Mouse (Mus musculus): ENCODE measurements around the gene Gast. TPM values are rescaled to one million over a fixed set of nuclear protein-coding genes. Genes with fewer than 3 reads are reported as not detected.

Gast gene
- polyA plus RNA-seq, 1 experiment = not detected

GRCm38 (mm10) chr11:100332766-100333515, 1.3 kb upstream of the Gast start:
- no peak overlapping the region for H3ac ChIP-seq (ENCODE audit: control insufficient read depth, insufficient read length)
- no peaks in the 10 kb centered on the region for H3K27me3 ChIP-seq (ENCODE audit: control insufficient read depth, insufficient read depth, insufficient read length)
- no peak overlapping the region for H3K4me3 ChIP-seq
- no peaks in the 10 kb centered on the region for H3K79me2 ChIP-seq (ENCODE audit: control insufficient read depth, insufficient read depth)
- TF ChIP-seq REST (IDR thresholded peaks at IDR 0.05; ENCODE audit: insufficient read depth, insufficient read length) (no peak), USF1 (IDR thresholded peaks at IDR 0.05; ENCODE audit: low read depth) (no peak)
- H3K4me2 ChIP-seq (ENCODE audit: low read depth) = no peak overlapping the region
- H3K36me3 ChIP-seq (ENCODE audit: control insufficient read depth, insufficient read depth) = no peaks in the 10 kb centered on the region

GRCm38 (mm10) chr11:100335731-100336130, 1.5 kb downstream of the Gast start:
- Histone ChIP-seq H3K79me2 (ENCODE audit: control insufficient read depth, insufficient read depth) (no peaks in the 10 kb centered on the region), H3K27me3 (ENCODE audit: control insufficient read depth, insufficient read depth, insufficient read length) (peaks cover 18% of the 10 kb centered on the region), H3K36me3 (ENCODE audit: control insufficient read depth, insufficient read depth) (no peaks in the 10 kb centered on the region), H3K4me3 (no peak overlapping the region), H3K4me2 (ENCODE audit: low read depth) (no peak overlapping the region), H3ac (ENCODE audit: control insufficient read depth, insufficient read length) (no peak overlapping the region)
- TF ChIP-seq POLR2AphosphoS2 (IDR thresholded peaks at IDR 0.05; ENCODE audit: insufficient read length, low read depth) = no peak
- TF ChIP-seq USF1 (IDR thresholded peaks at IDR 0.05; ENCODE audit: low read depth) = no peak
- TF ChIP-seq MYOD1 (IDR thresholded peaks at IDR 0.05; ENCODE audit: control insufficient read depth in 1 of 3, insufficient read length in 2 of 3, low read depth in 2 of 3) = no peak
- TF ChIP-seq POLR2A (IDR thresholded peaks at IDR 0.05; ENCODE audit: insufficient read length, low read depth) = no peak
- no peak for TF ChIP-seq E2F4 (IDR thresholded peaks at IDR 0.05; ENCODE audit: insufficient read depth)
- TF ChIP-seq CEBPB (IDR thresholded peaks at IDR 0.05; ENCODE audit: insufficient read depth, poor library complexity, severe bottlenecking) = no peak
- no peak for TF ChIP-seq MYOG (IDR thresholded peaks at IDR 0.05; ENCODE audit: control insufficient read depth in 1 of 3, insufficient read depth in 1 of 3, insufficient read length in 2 of 3, low read depth in 2 of 3)
- TF ChIP-seq REST (IDR thresholded peaks at IDR 0.05; ENCODE audit: insufficient read depth, insufficient read length) = no peak
- TF ChIP-seq MAX (IDR thresholded peaks at IDR 0.05; ENCODE audit: low read depth) = no peak
- no peak for TF ChIP-seq SRF (IDR thresholded peaks at IDR 0.05; ENCODE audit: control insufficient read depth, insufficient read length, low read depth)
- TF ChIP-seq TCF12 (IDR thresholded peaks at IDR 0.05; ENCODE audit: insufficient read depth, poor library complexity, severe bottlenecking) = no peak
- TF ChIP-seq TCF3 (IDR thresholded peaks at IDR 0.05; ENCODE audit: insufficient read length, low read depth) = no peak

- H3K36me3 ChIP-seq (ENCODE audit: control insufficient read depth, insufficient read depth) = no peaks in the 10 kb centered on the region
- no peak overlapping the region for H3ac ChIP-seq (ENCODE audit: control insufficient read depth, insufficient read length)
- H3K4me3 ChIP-seq = no peak overlapping the region
- peaks cover 15% of the 10 kb centered on the region for H3K27me3 ChIP-seq (ENCODE audit: control insufficient read depth, insufficient read depth, insufficient read length)
- TF ChIP-seq POLR2A (IDR thresholded peaks at IDR 0.05; ENCODE audit: insufficient read length, low read depth) = no peak
- TF ChIP-seq TCF3 (IDR thresholded peaks at IDR 0.05; ENCODE audit: insufficient read length, low read depth) = no peak
- TF ChIP-seq CEBPB (IDR thresholded peaks at IDR 0.05; ENCODE audit: insufficient read depth, poor library complexity, severe bottlenecking) = no peak
- TF ChIP-seq TCF12 (IDR thresholded peaks at IDR 0.05; ENCODE audit: insufficient read depth, poor library complexity, severe bottlenecking) = no peak
- no peak for TF ChIP-seq SRF (IDR thresholded peaks at IDR 0.05; ENCODE audit: control insufficient read depth, insufficient read length, low read depth)
- TF ChIP-seq MYOG (IDR thresholded peaks at IDR 0.05; ENCODE audit: control insufficient read depth in 1 of 3, insufficient read depth in 1 of 3, insufficient read length in 2 of 3, low read depth in 2 of 3) = no peak
- no peak for TF ChIP-seq MAX (IDR thresholded peaks at IDR 0.05; ENCODE audit: low read depth)
- TF ChIP-seq E2F4 (IDR thresholded peaks at IDR 0.05; ENCODE audit: insufficient read depth) = no peak
- TF ChIP-seq REST (IDR thresholded peaks at IDR 0.05; ENCODE audit: insufficient read depth, insufficient read length) = no peak
- TF ChIP-seq MYOD1 (IDR thresholded peaks at IDR 0.05; ENCODE audit: control insufficient read depth in 1 of 3, insufficient read length in 2 of 3, low read depth in 2 of 3) = no peak
- no peak for TF ChIP-seq USF1 (IDR thresholded peaks at IDR 0.05; ENCODE audit: low read depth)
- TF ChIP-seq POLR2AphosphoS2 (IDR thresholded peaks at IDR 0.05; ENCODE audit: insufficient read length, low read depth) = no peak
- H3K4me2 ChIP-seq (ENCODE audit: low read depth) = no peak overlapping the region
- H3K79me2 ChIP-seq (ENCODE audit: control insufficient read depth, insufficient read depth) = no peaks in the 10 kb centered on the region
Observed at GRCm38 (mm10) chr11:100344269-100344668, 10.1 kb downstream of the Gast start.

GRCm38 (mm10) chr11:100352076-100352857, 18.1 kb downstream of the Gast start:
- TF ChIP-seq TCF12 (IDR thresholded peaks at IDR 0.05; ENCODE audit: insufficient read depth, poor library complexity, severe bottlenecking) (no peak), MYOG (IDR thresholded peaks at IDR 0.05; ENCODE audit: control insufficient read depth in 1 of 3, insufficient read depth in 1 of 3, insufficient read length in 2 of 3, low read depth in 2 of 3) (no peak), USF1 (IDR thresholded peaks at IDR 0.05; ENCODE audit: low read depth) (no peak), MAX (IDR thresholded peaks at IDR 0.05; ENCODE audit: low read depth) (no peak), TCF3 (IDR thresholded peaks at IDR 0.05; ENCODE audit: insufficient read length, low read depth) (no peak), MYOD1 (IDR thresholded peaks at IDR 0.05; ENCODE audit: control insufficient read depth in 1 of 3, insufficient read length in 2 of 3, low read depth in 2 of 3) (no peak)
- Histone ChIP-seq H3K4me3 (no peak overlapping the region), H3K79me2 (ENCODE audit: control insufficient read depth, insufficient read depth) (no peaks in the 10 kb centered on the region), H3K36me3 (ENCODE audit: control insufficient read depth, insufficient read depth) (no peaks in the 10 kb centered on the region), H3ac (ENCODE audit: control insufficient read depth, insufficient read length) (no peak overlapping the region), H3K27me3 (ENCODE audit: control insufficient read depth, insufficient read depth, insufficient read length) (peaks cover 21% of the 10 kb centered on the region), H3K4me2 (ENCODE audit: low read depth) (no peak overlapping the region)

Data from myocyte (in vitro differentiated cells).